Mouse (Mus musculus) frontal cortex, postnatal 14 days (tissue): Measurements from ENCODE around the gene Fndc7.

Experiments
- DNase-seq, 2 experiments: peaks; one replicate each; pipeline ENCODE4 v3.0.0; 2022; ENCODE audit warnings: low spot score in 2 of 2

The Fndc7 gene

DNA sequence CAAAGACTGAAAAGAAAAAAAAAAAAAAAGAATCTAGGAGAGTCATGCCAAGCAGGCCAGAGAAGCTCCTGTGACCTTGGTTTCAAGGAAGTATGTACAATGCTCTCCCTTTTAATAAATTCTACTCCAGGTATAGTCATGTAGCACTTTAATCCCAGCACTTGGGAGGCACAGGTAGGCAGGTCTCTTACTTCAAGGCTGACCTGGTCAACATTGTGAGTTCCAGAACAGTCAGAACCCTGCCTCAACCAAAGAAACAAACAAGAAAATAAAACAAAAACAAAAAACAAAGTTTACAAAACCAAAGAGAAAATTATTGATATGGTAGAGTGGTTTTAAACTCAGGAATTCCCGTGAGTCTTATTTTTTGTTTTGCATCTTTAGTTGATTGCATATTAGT is at the start of gene Fndc7:
Gene Fndc7, minus strand, starts transcription at position 101 of the 400 bp plus-strand sequence.
- no peak for DNase-seq

DNA sequence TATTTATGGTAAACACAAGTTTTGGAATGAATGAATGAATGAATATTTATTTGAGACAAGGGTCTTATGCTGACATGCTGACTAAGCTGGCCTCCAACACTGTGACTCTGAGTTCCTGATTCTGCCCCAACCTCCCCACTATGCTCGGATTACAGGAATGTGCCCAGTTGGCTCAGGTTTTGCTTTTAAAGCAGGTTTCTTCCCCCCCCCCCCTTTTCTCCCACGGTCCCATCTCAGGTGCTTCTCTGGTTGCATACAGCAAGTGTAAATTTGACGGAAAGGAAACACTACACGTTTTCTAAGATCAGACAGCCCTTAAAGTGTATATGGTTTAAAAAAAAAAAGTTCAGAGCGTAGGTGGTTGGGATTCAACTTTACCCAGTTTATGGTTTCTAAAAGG is 49.8 kb upstream of the Fndc7 start, which contains the start of gene Henmt1:
Gene Henmt1, plus strand, starts transcription at position 301 of the 400 bp plus-strand sequence.
- DNase-seq = no peak

DNA sequence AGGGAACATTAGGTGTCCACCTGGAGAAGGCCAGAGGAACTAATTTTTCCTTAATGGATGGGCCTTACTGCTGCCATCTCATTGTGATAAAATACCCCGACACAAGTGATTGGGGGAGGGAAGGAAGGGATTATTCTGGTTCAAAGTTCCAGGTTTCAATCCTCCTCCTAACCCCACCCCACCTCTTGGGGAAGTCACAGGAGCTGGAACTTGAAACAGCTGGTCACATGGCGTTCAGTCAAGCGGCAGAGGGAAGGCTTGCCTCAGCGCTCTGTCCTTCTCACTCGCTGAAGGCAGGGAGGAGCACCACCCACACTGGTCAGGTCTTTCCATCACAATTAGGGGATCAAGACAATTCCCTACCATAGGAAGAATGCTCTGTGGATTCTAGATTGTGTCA is 48.9 kb upstream of the Fndc7 start:
- no peak for DNase-seq

DNA sequence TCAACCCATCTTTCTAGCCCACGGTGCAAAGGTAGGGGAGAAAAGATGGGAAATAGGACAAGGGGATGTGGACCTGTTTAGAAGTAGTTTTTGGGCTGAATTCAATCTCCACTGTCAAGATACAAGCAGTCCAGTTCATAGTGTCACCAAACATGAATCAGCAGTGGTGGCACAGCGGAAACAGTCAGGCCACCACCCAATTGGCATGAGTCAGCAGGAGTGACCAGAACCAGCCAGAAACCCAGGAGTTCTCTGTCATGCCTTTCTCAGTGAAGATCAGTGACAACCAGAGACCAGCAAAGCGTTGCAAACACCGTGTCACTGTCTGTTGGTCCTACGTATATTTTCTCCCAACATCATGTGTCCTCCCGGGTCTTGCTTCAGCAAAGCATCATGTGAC is 43.7 kb upstream of the Fndc7 start:
- DNase-seq = no peak

DNA sequence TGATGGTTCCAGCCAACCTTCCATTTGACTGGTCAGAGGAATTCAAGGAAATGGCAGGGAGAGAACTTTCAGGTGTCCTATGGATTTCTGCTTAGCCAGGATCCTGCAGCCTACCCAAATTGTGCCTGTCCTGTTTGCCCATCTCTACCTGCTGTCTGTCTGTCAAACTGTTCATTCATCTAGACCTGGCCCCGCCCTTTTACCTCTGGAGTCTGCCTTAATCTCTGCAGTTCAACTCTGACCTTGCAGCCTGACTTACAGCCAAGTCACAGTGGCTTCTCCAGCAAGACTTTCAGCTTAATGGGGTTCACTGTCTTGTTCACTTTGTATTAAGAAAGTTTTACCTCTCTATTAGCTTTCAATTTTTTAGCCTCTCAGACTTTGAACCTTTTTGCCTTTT is 36.5 kb upstream of the Fndc7 start:
- no peak for DNase-seq

DNA sequence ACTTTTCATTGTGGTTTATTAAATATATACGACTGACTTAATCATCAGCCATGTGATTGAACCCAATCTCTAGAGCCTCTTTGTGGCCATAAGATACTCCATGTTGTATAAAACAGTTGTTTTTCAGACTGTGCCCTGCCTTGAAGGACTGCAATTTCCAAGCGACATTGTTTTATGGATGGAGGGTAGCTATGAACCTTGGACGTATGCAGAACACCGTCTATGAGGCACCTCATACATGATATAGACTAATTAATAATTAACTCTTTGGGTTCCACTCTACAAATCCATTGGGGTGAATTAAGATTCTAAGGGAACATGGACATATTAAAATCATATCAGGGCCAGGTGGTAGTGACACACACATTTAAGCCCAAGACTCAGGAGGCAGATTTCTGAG is 35.9 kb upstream of the Fndc7 start:
- no peak for DNase-seq

DNA sequence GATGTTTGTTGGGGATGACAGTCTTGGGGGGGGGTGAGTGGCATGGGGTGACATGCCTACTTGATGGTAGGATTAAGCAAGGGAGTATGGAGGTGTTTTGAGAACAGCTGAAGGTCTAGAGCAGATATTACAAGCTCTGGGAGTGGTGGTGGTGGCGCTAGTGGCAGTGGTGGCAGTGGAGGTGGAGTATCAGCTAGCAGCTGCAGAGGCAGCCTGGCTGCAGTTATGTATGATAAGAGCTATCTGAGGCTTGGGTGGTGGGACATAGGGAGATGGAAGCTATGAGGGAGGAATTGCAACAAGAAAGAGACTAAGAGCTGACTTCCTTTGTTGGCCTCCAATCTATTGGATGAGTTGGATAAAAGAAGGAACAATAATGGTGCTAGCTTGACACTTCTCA is 32.0 kb upstream of the Fndc7 start:
- DNase-seq = no peak

DNA sequence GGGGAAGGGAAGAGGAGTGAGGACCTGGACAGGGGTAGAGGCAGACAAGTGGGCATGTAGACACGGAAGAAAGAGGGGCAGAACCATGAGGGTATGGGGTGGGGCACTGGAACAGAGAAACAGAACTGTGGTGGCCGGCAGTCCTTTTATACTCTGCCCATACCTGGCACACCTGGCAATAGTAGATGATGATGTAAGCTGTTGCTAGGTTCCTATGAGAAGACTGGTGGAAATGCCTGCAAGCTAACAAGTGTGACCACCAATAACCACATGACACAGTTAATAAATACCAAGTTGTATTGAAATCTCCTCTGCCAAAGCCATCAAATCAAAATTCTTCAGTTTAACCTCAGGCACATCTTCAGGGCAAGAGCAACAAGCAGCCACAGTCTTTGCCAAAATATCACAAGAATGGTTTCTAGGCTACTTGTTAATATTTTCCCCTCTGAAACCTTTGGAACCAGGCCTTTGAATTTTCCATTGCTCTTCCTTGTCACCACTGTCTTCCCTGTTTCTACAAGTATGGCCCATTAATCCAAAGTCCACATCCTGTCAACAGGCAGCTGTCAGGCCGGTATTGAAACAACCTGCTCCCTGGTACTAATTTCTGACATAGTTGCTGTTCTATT is 30.7 kb upstream of the Fndc7 start:
- no peak for DNase-seq

DNA sequence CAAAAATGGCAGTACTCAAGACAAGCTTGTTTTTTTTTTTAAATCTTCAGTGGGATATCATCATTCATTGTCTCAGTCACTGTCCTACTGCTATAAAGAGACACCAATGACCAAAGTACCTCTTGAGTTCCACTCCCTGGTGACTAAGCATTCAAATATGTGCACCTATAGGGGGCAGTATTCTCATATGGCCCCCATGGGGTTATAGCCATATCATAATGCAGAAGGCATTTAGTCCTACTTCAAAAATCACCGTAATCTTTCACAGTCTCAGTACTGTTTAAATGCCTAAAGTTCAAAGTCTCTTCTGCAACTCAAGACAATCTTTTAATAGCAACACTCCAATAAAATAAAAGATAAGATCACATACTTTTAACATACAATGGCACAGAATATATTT is 29.0 kb upstream of the Fndc7 start:
- no peak for DNase-seq

DNA sequence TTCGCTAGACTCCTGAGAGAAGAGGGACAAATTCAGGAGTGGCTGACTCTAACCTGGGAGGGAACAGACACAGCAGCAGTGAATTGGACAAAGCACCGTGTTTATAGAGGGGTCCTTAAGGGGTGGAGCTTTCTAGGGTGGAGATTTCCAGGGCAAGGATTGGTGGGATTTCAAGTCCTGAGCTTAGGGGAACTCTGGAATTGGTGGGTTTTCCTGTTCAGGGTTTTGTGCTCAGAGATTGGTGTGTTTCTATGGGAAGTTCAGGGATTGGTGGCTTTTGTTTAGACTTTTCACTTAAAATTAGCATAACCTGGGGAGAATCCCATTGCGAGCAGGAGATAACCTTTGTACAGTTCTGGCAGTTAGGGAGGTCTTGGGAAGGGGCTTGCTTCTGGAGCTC is 28.2 kb upstream of the Fndc7 start:
- no peak for DNase-seq

DNA sequence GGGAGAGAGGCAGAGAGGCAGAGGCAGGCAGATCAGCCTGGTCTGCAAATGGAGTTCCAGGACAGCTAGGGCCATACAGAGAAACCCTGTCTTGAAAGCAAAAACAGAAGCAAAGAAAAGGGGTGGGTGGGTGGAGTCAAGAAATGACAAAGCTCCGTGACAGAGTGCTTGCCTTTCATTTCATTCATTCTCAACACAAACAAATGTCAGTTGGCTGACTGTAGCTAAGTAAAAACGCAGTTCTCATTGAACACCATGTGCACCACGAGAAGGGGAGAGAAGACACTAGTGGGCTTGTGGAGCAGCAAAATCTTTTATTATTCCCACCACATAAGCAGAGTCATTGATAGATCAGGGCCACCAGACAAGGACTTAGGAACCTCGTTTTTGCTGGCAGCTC is 27.0 kb upstream of the Fndc7 start:
- DNase-seq = no peak

DNA sequence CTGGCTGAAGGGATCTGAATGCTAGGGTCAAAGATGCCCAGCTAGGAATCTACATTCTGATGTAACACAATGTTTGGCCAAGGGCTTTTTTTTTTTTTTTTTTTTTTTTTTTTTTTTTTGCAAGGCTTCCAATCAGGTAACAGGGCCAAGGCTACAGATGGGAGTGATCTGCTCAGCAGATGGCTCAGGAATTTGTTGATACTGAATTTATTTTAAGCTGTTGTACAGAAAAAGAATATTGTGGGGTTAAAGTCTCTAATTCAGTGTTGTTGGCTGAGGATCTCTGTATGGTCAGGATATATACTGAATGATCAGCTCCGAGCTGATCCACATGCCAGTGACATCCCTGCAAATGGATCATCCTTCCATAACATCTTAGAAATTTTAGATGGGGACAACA is 26.2 kb upstream of the Fndc7 start:
- DNase-seq = no peak

DNA sequence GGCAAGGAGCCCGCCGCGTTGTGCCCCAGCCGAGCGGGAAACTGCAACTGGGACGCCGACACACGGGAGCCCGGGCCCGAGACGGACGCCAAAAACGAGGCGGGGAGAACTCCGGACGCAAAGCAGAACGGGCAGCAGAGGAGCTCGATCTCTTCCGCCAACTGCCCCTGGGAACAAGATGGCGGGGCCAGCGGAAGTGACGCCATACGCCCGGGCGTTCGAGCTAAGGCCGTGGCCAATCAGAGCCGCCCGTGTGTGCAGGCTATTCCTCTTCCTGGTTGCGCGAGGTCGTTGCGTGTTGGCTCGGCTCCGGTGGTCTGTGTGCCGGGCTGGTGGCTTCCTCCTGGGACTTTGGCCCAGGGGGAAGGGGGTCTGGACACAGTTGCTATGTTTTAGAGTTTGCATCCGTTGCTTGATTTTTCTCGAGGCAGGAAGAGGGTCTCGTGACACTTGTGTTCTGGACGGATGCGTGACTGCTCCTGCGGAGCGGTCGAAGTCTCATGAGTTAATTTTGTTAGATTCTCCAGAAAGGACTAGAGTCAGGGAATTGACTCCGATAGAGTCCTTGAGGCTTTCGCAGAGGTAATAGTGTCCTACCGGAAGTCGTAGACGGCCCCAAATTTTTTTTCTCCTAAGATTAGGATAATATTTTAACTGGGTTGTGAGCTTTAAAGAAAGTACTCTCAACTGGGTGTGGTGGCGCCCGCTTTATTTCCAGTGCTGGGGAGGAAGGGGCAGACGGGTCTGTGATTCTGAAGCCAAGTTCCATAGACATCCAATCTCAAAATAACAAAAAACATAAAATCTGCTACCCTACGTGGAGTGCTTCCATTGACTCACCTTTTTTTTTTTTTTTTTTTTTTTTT is 22.0 kb upstream of the Fndc7 start, which contains the start of gene Prpf38b:
Gene Prpf38b, minus strand, starts transcription at position 180 of the 866 bp plus-strand sequence.
- peak; percentile 91 to 94 for DNase-seq

DNA sequence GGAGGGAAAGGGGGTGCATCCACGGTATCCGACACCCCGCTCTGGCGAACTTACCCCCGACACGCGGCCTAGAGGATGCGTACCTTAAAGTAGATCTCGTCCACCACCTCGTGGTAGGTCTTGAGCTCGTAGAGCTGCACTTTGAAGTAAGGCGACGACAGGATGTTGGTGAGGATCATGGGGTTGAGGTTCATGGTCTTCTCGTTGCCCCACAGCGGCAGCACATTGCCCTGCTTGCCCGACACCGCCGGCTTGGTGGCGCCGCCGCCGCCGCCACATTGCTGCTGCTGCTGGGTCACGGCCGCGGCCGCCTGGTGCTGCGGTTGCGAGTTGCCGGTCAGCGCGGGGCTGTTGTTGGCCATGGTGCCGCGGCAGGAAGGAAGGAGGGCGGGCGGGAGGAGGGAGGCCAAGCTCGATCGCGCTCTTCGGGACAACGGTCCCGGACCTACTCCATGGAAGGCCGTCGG is 21.3 kb upstream of the Fndc7 start:
- peak; percentile 49 to 62 for DNase-seq

DNA sequence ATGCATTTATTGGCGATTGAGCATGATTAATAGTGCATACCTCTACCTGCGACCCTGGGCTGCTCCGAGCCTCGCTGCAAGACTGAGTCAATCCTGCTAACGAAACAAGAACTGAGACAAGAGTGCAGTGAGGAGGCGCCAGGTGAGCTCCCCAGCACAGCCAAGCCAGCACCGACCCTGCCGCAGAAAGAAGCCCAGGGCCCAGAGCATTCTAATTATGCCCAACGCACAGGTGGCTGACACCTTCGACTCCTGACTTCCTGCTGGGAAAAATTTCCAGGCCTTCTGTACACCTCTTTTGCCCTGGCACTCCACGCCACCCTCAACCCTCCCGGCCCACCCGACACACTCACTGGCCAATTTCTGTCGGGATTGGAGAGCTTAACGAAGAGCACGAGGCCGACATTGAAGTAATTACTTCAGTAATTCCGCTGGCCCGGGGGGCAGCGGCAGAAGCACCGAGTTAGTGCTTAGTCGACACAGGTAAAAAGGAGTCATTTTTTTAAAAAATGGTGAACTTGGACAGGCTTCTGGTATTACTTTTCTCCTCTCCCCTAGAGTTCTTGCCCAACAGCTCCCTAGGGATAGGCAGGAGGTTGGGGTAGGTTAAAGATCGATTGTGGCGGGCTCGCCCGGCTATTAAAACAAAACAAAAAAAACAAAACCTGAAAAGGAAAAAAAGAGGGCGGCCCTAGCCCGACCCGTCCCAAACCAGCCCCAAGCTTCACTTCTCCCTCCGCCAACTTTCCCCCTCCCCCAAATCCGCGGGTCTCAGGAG is 20.7 kb upstream of the Fndc7 start:
- DNase-seq = no peak

DNA sequence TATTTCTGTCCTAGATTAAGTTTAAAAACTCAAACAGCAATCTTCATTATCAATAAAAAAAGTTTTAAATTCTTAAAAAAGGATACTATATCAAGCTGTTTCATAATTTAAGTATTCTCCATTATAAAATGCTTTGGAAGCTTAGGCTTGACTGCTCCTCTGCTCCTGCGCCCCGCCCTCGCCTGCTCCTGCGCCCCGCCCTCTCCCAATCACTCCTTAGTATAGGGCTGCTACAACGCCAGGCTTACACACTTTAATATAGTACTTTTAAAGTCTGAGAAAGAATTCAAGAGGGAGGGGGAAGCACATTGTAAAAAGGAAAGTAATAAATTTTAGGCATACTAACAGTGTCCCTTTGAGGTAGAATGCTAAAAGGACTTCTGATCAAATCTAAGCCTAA is 13.1 kb upstream of the Fndc7 start:
- no peak for DNase-seq

DNA sequence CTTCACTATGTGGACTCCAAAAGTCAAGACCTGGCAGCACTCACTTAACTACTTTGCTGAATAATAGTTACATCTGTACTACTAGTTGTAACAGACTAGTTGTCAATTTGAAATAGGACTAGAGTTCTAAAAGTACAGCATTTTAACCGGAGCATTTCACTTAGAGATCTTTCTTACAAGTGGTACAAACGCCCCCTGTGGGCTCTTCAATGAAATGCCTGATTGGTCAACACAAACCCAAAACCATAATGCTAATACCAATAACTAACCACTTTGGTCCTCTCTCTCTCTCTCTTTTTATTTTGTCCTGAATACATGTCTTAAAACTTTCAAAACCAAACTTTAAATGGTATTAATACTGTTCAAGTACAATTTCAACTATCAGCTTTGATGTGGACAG is 12.2 kb upstream of the Fndc7 start:
- no peak for DNase-seq

DNA sequence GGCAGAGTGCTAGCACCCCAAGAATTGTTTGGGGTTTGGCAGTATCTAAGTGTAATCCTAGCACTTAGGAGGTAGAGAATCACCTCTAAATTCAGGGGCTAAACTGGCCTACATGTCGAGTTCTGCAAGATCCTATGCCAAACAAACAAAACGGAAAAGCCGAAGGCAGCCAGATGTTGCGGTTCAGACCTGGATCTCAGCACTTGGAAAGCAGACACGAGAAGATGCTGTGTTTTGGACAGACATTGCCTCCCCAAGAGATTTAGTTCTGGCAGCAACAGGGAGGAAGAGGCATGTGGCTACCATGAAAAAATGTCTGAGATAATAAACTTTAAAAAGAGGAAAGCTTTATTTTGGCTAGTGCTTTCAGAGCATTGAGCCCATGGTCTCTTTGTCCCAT is 10.9 kb upstream of the Fndc7 start:
- DNase-seq = no peak

DNA sequence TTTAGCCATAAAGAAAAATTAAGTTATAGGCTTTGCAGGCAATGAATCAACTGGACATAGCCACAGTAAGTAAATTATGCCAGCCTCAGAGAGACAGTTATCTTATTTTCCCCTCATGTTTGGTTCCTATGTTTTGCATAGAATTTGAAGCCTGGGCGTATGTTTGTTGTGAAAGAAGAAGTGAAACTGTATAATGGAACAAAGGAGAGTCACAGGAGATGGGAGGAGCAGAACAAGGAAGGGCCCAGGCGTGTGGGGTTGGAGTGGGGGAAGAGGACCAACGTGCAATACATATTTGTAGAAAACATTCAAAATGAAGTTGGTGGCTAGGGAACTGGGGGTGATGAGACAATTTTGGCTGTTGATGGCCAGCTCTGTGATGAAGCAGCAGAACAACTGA is 10.3 kb upstream of the Fndc7 start:
- no peak for DNase-seq

DNA sequence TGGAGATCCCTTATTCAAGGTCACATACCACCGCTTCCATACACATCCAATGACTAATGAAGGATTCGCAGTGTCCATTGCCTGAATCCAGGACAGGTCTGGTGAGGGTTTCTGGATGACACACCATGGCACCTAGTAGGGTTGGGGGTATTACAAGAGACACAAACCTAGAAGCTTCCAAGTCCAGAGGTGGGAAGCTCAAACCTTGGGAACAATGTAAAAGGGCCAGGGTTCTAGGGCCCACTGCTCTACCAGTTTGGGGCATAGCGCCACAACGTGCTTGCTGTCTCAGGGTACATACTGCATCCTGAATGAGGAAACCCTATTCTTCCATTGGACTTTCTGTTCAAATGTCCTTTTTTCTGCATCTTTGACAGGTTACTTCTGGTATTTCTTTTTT is 8.8 kb upstream of the Fndc7 start:
- DNase-seq = no peak

DNA sequence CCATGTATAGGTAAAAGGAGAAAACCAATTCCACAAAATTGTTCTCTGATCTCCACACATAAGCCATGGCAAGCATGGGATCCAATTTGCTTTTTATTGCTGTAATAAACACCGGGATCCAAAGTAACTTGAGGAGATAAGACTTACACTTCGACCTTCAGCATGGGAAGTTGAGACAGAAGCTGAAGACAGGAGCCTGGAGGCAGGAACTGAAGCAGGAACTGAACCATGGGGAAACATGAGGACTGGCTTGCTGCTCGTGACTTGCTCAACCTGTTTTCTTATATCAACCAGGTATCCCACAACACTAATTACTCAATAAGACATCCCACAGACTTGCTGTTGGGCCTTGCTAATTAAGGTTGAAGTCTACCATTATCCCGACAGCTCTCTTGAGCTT is 3.1 kb upstream of the Fndc7 start:
- DNase-seq = no peak

DNA sequence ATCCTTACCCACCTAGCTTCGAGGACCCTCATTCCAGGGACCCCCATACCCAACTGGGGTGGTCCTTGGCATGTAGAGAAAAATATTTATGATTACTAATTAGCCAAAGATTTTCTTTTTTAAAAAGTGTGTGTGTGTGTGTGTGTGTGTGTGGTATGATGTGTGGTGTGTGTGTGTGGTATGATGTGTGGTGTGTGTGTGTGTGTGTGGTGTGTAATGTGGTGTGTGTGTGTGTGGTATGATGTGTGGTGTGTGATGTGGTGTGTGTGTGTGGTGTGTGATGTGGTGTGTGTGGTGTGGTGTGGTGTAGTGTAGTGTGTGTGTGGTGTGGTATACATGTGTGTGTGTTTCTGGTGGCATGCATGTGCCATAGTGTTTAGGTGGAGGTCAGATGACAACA is 2.3 kb upstream of the Fndc7 start:
- DNase-seq = no peak

DNA sequence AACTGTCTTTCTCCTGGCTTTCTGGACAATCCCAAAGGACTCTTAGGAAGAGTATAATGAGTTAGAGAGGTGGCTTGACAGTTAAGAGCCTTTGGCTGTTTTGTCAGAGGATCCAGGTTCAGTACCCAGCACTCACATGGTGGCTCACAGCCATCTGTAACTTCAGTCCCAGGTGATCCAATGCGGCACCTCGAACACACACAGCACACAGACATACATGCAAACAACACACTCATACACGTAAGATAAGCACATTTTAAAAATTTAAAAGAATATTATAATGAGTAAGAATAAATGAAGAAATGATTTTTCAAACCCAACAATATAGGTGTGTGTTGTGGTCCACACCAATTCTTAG is 2.2 kb downstream of the Fndc7 start:
- DNase-seq = no peak
